Mouse (Mus musculus): Measurements from ENCODE around the gene Pou3f1. TPM values are rescaled to one million over a fixed set of nuclear protein-coding genes. Genes with fewer than 3 reads are reported as not detected.

Pou3f1 gene
- polyA plus RNA-seq, 1 experiment from 2014 or later: not detected

- no peak overlapping the region for H3K4me3 ChIP-seq (ENCODE audit: low read depth, low read length)
- no peak overlapping the region for H3K27ac ChIP-seq (ENCODE audit: low read length)
- H3K36me3 ChIP-seq (ENCODE audit: control insufficient read depth, insufficient read depth): no peaks in the 10 kb centered on the region
- WGBS (ENCODE audit: insufficient replicate concordance): 14% methylated on average over 16 of the region's 16 CpGs
- ATAC-seq (ENCODE audit: low read depth): no peak
- H3K27me3 ChIP-seq (ENCODE audit: control insufficient read depth, insufficient read depth, low read depth, low read length): peaks cover 36% of the 10 kb centered on the region
- no peaks in the 10 kb centered on the region for H3K9me3 ChIP-seq (replicated peaks; ENCODE audit: control insufficient read depth, low read length)
- no peak overlapping the region for H3K4me2 ChIP-seq (ENCODE audit: low read depth, low read length)
- no peaks in the 10 kb centered on the region for H3K4me1 ChIP-seq (ENCODE audit: control insufficient read depth, low read depth, low read length)
- H3K9ac ChIP-seq (ENCODE audit: low read depth, low read length): no peak overlapping the region
These were observed 38.0 kb upstream of the Pou3f1 start for GRCm38 (mm10) chr4:124618599-124618998.

GRCm38 (mm10) chr4:124621406-124621805, 35.2 kb upstream of the Pou3f1 start:
- WGBS (ENCODE audit: insufficient replicate concordance): 56% methylated on average over 11 of the region's 11 CpGs

GRCm38 (mm10) chr4:124622566-124622965, 34.0 kb upstream of the Pou3f1 start:
- WGBS (ENCODE audit: insufficient replicate concordance): 66% methylated on average over 5 of the region's 5 CpGs
- ATAC-seq (ENCODE audit: low read depth): no peak
- Histone ChIP-seq H3K4me1 (ENCODE audit: control insufficient read depth, low read depth, low read length) (no peaks in the 10 kb centered on the region), H3K27ac (ENCODE audit: low read length) (no peak overlapping the region), H3K9ac (ENCODE audit: low read depth, low read length) (no peak overlapping the region), H3K4me3 (ENCODE audit: low read depth, low read length) (no peak overlapping the region), H3K36me3 (ENCODE audit: control insufficient read depth, insufficient read depth) (no peaks in the 10 kb centered on the region), H3K9me3 (replicated peaks; ENCODE audit: control insufficient read depth, low read length) (no peaks in the 10 kb centered on the region), H3K4me2 (ENCODE audit: low read depth, low read length) (no peak overlapping the region), H3K27me3 (ENCODE audit: control insufficient read depth, insufficient read depth, low read depth, low read length) (peaks cover 14% of the 10 kb centered on the region)

More at GRCm38 (mm10) chr4:124621406-124621805, 35.2 kb upstream of the Pou3f1 start:
- H3K4me1 ChIP-seq (ENCODE audit: control insufficient read depth, low read depth, low read length): no peaks in the 10 kb centered on the region
- no peaks in the 10 kb centered on the region for H3K9me3 ChIP-seq (replicated peaks; ENCODE audit: control insufficient read depth, low read length)
- ATAC-seq (ENCODE audit: low read depth): no peak
- H3K9ac ChIP-seq (ENCODE audit: low read depth, low read length): no peak overlapping the region
- H3K27ac ChIP-seq (ENCODE audit: low read length): no peak overlapping the region
- H3K4me2 ChIP-seq (ENCODE audit: low read depth, low read length): no peak overlapping the region
- no peak overlapping the region for H3K4me3 ChIP-seq (ENCODE audit: low read depth, low read length)
- no peaks in the 10 kb centered on the region for H3K36me3 ChIP-seq (ENCODE audit: control insufficient read depth, insufficient read depth)
- H3K27me3 ChIP-seq (ENCODE audit: control insufficient read depth, insufficient read depth, low read depth, low read length): peaks cover 23% of the 10 kb centered on the region

DNA sequence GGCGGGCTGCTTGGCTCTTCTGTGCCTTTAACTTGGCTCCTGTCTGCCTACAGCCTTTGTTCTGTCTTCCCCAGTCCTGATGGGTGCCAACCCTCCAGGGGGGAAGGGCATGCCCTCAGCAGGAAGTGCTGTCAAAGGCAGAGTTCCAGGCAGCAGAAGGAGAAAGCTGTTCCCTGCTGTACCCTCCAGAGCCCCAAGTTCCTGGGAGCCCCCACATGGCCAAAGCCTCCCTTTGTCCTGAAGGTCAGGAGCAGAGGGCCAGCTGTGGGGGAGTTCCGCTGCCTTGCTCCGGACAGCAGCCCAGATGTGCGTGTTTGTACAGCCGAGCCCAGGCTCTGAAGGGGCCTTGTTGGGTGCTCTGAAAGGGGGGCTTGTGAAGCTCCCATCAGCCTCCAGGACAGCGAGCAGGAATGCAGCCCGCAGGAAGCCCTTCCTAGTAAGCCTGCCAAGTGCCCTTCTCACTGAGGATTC, 32.5 kb upstream of the Pou3f1 start:
- Histone ChIP-seq H3K9me3 (replicated peaks; ENCODE audit: control insufficient read depth, low read length) (no peaks in the 10 kb centered on the region), H3K4me1 (ENCODE audit: control insufficient read depth, low read depth, low read length) (no peaks in the 10 kb centered on the region), H3K27ac (ENCODE audit: low read length) (no peak overlapping the region), H3K9ac (ENCODE audit: low read depth, low read length) (no peak overlapping the region), H3K4me2 (ENCODE audit: low read depth, low read length) (no peak overlapping the region), H3K36me3 (ENCODE audit: control insufficient read depth, insufficient read depth) (no peaks in the 10 kb centered on the region), H3K4me3 (ENCODE audit: low read depth, low read length) (no peak overlapping the region), H3K27me3 (ENCODE audit: control insufficient read depth, insufficient read depth, low read depth, low read length) (0 out of 2 replicates have a peak, but pooled peaks cover under 1% of the 10 kb centered on the region)
- 31% methylated on average over 7 of the region's 7 CpGs for WGBS (ENCODE audit: insufficient replicate concordance)
- ATAC-seq (ENCODE audit: low read depth): no peak

DNA sequence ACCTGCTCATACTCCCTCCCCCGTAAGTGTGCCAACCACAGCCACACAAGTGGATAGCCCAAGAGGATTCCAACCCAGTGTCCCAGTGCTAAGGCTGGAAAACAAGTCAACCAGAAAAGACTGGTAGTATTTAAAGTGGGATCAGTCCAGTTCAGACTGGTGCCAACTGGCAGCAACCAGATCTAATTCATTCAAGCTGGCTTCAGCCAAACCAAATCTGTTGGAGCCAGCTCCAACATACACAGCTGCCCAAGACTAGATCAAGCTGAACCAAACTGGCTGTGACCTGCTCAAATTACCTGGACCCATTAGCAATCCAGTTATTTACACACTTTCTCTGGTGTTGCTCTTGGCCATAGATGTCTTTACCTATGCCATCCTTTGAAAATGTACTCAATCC, 29.8 kb upstream of the Pou3f1 start:
- Histone ChIP-seq H3K36me3 (ENCODE audit: control insufficient read depth, insufficient read depth) (no peaks in the 10 kb centered on the region), H3K27ac (ENCODE audit: low read length) (no peak overlapping the region), H3K4me3 (ENCODE audit: low read depth, low read length) (no peak overlapping the region), H3K27me3 (ENCODE audit: control insufficient read depth, insufficient read depth, low read depth, low read length) (no peaks in the 10 kb centered on the region), H3K4me1 (ENCODE audit: control insufficient read depth, low read depth, low read length) (no peaks in the 10 kb centered on the region), H3K9me3 (replicated peaks; ENCODE audit: control insufficient read depth, low read length) (no peaks in the 10 kb centered on the region), H3K9ac (ENCODE audit: low read depth, low read length) (no peak overlapping the region), H3K4me2 (ENCODE audit: low read depth, low read length) (no peak overlapping the region)
- ATAC-seq (ENCODE audit: low read depth): no peak
- WGBS (ENCODE audit: insufficient replicate concordance): 82% methylated on average over 1 of the region's 1 CpGs

DNA sequence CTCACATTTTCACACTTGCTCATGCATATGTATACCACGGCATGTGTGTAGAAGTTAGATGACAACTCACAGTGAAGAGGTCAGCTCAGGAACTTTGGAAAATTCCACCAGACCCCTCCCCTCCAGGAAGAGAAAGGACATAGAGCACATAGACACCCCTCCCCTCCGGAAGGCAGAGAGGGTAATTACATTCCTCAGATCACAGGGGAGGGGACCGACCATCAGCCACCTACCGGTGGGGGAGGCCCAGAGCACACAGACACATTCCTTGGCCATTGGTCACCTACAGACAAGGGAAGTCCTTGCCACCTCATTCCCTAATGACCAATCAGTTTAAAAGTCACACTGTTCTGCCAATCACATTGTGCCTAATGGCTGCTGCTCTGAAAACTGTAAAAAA, 25.2 kb upstream of the Pou3f1 start:
- no peak overlapping the region for H3K27ac ChIP-seq (ENCODE audit: low read length)
- no peak overlapping the region for H3K4me3 ChIP-seq (ENCODE audit: low read depth, low read length)
- no peaks in the 10 kb centered on the region for H3K9me3 ChIP-seq (replicated peaks; ENCODE audit: control insufficient read depth, low read length)
- 32% methylated on average over 4 of the region's 4 CpGs for WGBS (ENCODE audit: insufficient replicate concordance)
- ATAC-seq (ENCODE audit: low read depth): no peak
- H3K4me1 ChIP-seq (ENCODE audit: control insufficient read depth, low read depth, low read length): no peaks in the 10 kb centered on the region
- H3K27me3 ChIP-seq (ENCODE audit: control insufficient read depth, insufficient read depth, low read depth, low read length): peaks cover 2% of the 10 kb centered on the region; the same call in 1 of the 2 replicates
- no peaks in the 10 kb centered on the region for H3K36me3 ChIP-seq (ENCODE audit: control insufficient read depth, insufficient read depth)
- no peak overlapping the region for H3K4me2 ChIP-seq (ENCODE audit: low read depth, low read length)
- no peak overlapping the region for H3K9ac ChIP-seq (ENCODE audit: low read depth, low read length)

GRCm38 (mm10) chr4:124632856-124633255, 23.8 kb upstream of the Pou3f1 start:
- Histone ChIP-seq H3K27ac (ENCODE audit: low read length) (no peak overlapping the region), H3K9me3 (replicated peaks; ENCODE audit: control insufficient read depth, low read length) (no peaks in the 10 kb centered on the region), H3K27me3 (ENCODE audit: control insufficient read depth, insufficient read depth, low read depth, low read length) (peaks cover 2% of the 10 kb centered on the region; the same call in 1 of the 2 replicates), H3K4me1 (ENCODE audit: control insufficient read depth, low read depth, low read length) (no peaks in the 10 kb centered on the region), H3K36me3 (ENCODE audit: control insufficient read depth, insufficient read depth) (no peaks in the 10 kb centered on the region), H3K9ac (ENCODE audit: low read depth, low read length) (no peak overlapping the region), H3K4me2 (ENCODE audit: low read depth, low read length) (no peak overlapping the region), H3K4me3 (ENCODE audit: low read depth, low read length) (no peak overlapping the region)
- WGBS (ENCODE audit: insufficient replicate concordance): 62% methylated on average over 10 of the region's 10 CpGs
- ATAC-seq (ENCODE audit: low read depth): no peak

- no peak overlapping the region for H3K4me3 ChIP-seq (ENCODE audit: low read depth, low read length)
- peaks cover 2% of the 10 kb centered on the region; the same call in 1 of the 2 replicates for H3K27me3 ChIP-seq (ENCODE audit: control insufficient read depth, insufficient read depth, low read depth, low read length)
- H3K36me3 ChIP-seq (ENCODE audit: control insufficient read depth, insufficient read depth): no peaks in the 10 kb centered on the region
- H3K9me3 ChIP-seq (replicated peaks; ENCODE audit: control insufficient read depth, low read length): no peaks in the 10 kb centered on the region
- H3K27ac ChIP-seq (ENCODE audit: low read length): no peak overlapping the region
- H3K4me1 ChIP-seq (ENCODE audit: control insufficient read depth, low read depth, low read length): no peaks in the 10 kb centered on the region
- no peak overlapping the region for H3K9ac ChIP-seq (ENCODE audit: low read depth, low read length)
- 3% methylated on average over 9 of the region's 9 CpGs for WGBS (ENCODE audit: insufficient replicate concordance)
- no peak for ATAC-seq (ENCODE audit: low read depth)
- no peak overlapping the region for H3K4me2 ChIP-seq (ENCODE audit: low read depth, low read length)
These were observed 23.3 kb upstream of the Pou3f1 start for GRCm38 (mm10) chr4:124633281-124633680.

DNA sequence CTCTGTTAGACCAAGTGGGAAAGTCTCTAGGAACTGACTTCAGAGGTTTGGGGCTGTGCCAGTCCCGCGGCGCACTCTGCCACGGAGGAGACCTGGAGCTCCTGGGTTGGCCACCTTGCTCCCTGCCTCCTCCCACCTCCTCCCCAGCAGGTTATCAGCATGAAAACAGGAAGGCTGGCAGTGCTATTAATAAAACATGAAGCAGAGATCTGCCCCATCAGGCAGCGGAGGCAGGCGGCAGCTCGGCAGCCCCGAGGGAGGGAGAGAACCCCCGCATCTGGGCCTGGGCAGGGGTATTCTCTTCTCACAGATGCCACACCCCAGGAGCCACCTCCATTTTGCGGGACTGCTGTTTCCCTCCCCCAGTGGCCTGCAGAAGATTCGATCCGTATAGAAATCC, 16.9 kb upstream of the Pou3f1 start:
- 17% methylated on average over 12 of the region's 12 CpGs for WGBS (ENCODE audit: insufficient replicate concordance)
- Histone ChIP-seq H3K27ac (ENCODE audit: low read length) (no peak overlapping the region), H3K4me3 (ENCODE audit: low read depth, low read length) (no peak overlapping the region), H3K9me3 (replicated peaks; ENCODE audit: control insufficient read depth, low read length) (no peaks in the 10 kb centered on the region), H3K4me2 (ENCODE audit: low read depth, low read length) (no peak overlapping the region), H3K4me1 (ENCODE audit: control insufficient read depth, low read depth, low read length) (peaks cover 1% of the 10 kb centered on the region), H3K9ac (ENCODE audit: low read depth, low read length) (no peak overlapping the region), H3K27me3 (ENCODE audit: control insufficient read depth, insufficient read depth, low read depth, low read length) (peaks cover 12% of the 10 kb centered on the region; the same call in 1 of the 2 replicates), H3K36me3 (ENCODE audit: control insufficient read depth, insufficient read depth) (no peaks in the 10 kb centered on the region)
- ATAC-seq (ENCODE audit: low read depth): no peak

All from liver, embryonic 16.5 days (tissue).